Mouse (Mus musculus) heart, embryonic 14.5 days (tissue): ENCODE measurements around the gene Col26a1. TPM values are rescaled to one million over a fixed set of nuclear protein-coding genes. Genes with fewer than 3 reads are reported as not detected.
"Not testable (repeated sequence)": the region's sequence is repeated elsewhere in the genome, so short reads cannot be mapped to it uniquely, and the experiment has no call there.

Experiments used
- ATAC-seq: fragments of 200-750 bp; cut with Nextera tagmentation; 2 replicates; pipeline ENCODE4 v1.8.0; 2017; ENCODE audit warnings: low read depth, moderate TSS enrichment; ENCODE audit not compliant: insufficient number of reproducible peaks, insufficient read depth, low FRiP score
- H3K27ac ChIP-seq, 2 experiments: fragments of 200-500 bp in 1 of 2; fragments of 300-500 bp in 1 of 2; sonication (generic) in 1 of 2; replicated peaks in 1 of 2; 2 replicates each; pipeline ENCODE4 v1.5.1; 2012 to 2014; ENCODE audit warnings: low read depth in 2 of 2, low read length in 2 of 2, control low read depth in 1 of 2, mild to moderate bottlenecking in 1 of 2, mixed read lengths in 1 of 2; ENCODE audit not compliant: control insufficient read depth in 1 of 2, insufficient read depth in 1 of 2
- H3K27me3 ChIP-seq: fragments of 300-500 bp; sonication (generic); 2 replicates; pipeline ENCODE4 v1.6.1; 2014; ENCODE audit warnings: mild to moderate bottlenecking, low read length, control low read depth; ENCODE audit not compliant: control insufficient read depth, insufficient read depth
- H3K36me3 ChIP-seq: fragments of 300-500 bp; sonication (generic); 2 replicates; pipeline ENCODE4 v1.6.1; 2014; ENCODE audit warnings: mild to moderate bottlenecking, control low read depth, low read length, mixed read lengths; ENCODE audit not compliant: control insufficient read depth, insufficient read depth
- H3K4me1 ChIP-seq, 2 experiments: fragments of 200-500 bp in 1 of 2; fragments of 300-500 bp in 1 of 2; sonication (generic) in 1 of 2; 2 replicates each; pipeline ENCODE4 v1.6.1; 2012 to 2014; ENCODE audit warnings: low read length in 2 of 2, control low read depth in 1 of 2, mixed read lengths in 1 of 2; ENCODE audit not compliant: control insufficient read depth in 2 of 2, insufficient read depth in 2 of 2
- H3K4me2 ChIP-seq: fragments of 300-500 bp; sonication (generic); 2 replicates; pipeline ENCODE4 v1.6.1; 2014; ENCODE audit warnings: mild to moderate bottlenecking, low read length
- H3K4me3 ChIP-seq, 2 experiments: fragments of 200-500 bp in 1 of 2; fragments of 300-500 bp in 1 of 2; sonication (generic) in 1 of 2; 2 replicates each; pipeline ENCODE4 v1.5.1; 2012 to 2014; ENCODE audit warnings: low read length in 2 of 2, mild to moderate bottlenecking in 2 of 2, control low read depth in 1 of 2, low read depth in 1 of 2, moderate library complexity in 1 of 2; ENCODE audit not compliant: control insufficient read depth in 1 of 2, insufficient read depth in 1 of 2
- H3K9ac ChIP-seq: fragments of 300-500 bp; sonication (generic); 2 replicates; pipeline ENCODE4 v1.6.1; 2014; ENCODE audit warnings: mild to moderate bottlenecking, low read length
- H3K9me3 ChIP-seq: fragments of 300-500 bp; sonication (generic); 2 replicates; pipeline ENCODE4 v1.6.1; 2016; ENCODE audit warnings: low read length, control low read depth; ENCODE audit not compliant: control insufficient read depth
- WGBS: fragments of 180-500 bp; shearing (Covaris S2); extraction: QIAGEN DNeasy Blood & Tissue Kit; methylation state at CpG from one replicate; pipeline ENCODE4 v1.1.7; 2014; 5-methylcytosine and 5-hydroxymethylcytosine counted together
- polyA plus RNA-seq: library from polyadenylated mRNA; unstranded; fragments of >200 nt; fragmentation: Nextera tagmentation; extraction: Ambion mirVana; gene quantifications from 2 replicates; pipeline ENCODE4 v1.2.1, GENCODE M21; 2014

The Col26a1 gene
- polyA plus RNA-seq, 1 experiment from 2014 or later = 14.2 TPM

GRCm38 (mm10) chr5:136760345-136760744 is 122.7 kb downstream of the Col26a1 start:
- no peak overlapping the region for H3K4me3 ChIP-seq
- WGBS = 54% methylated on average over 6 of the region's 6 CpGs
- no peak overlapping the region for H3K4me2 ChIP-seq
- peaks cover 2 to 9% of the 10 kb centered on the region in 2 experiments; a peak in 3 of 4 replicates for H3K4me1 ChIP-seq
- no peaks in the 10 kb centered on the region for H3K27me3 ChIP-seq
- H3K9ac ChIP-seq = no peak overlapping the region
- no peaks in the 10 kb centered on the region for H3K9me3 ChIP-seq
- no peak overlapping the region for H3K27ac ChIP-seq
- no peak for ATAC-seq
- no peaks in the 10 kb centered on the region for H3K36me3 ChIP-seq

GRCm38 (mm10) chr5:136759781-136760180 is 123.2 kb downstream of the Col26a1 start:
- WGBS = 49% methylated on average over 6 of the region's 6 CpGs
- ATAC-seq = no peak

GRCm38 (mm10) chr5:136755696-136756095 is 127.3 kb downstream of the Col26a1 start:
- Histone ChIP-seq H3K9me3 (no peaks in the 10 kb centered on the region; the same call in 1 of the 2 replicates), H3K36me3 (no peaks in the 10 kb centered on the region), H3K4me2 (no peak overlapping the region), H3K27me3 (no peaks in the 10 kb centered on the region), H3K9ac (no peak overlapping the region), H3K27ac (no peak overlapping the region), H3K4me3 (no peak overlapping the region), H3K4me1 (no peaks in the 10 kb centered on the region; a peak in 1 of 4 replicates)
- WGBS = 4% methylated on average over 3 of the region's 3 CpGs
- no peak for ATAC-seq

More at GRCm38 (mm10) chr5:136759781-136760180, 123.2 kb downstream of the Col26a1 start:
- Histone ChIP-seq H3K4me2 (no peak overlapping the region), H3K4me3 (no peak overlapping the region), H3K9ac (no peak overlapping the region), H3K27me3 (no peaks in the 10 kb centered on the region), H3K9me3 (no peaks in the 10 kb centered on the region), H3K4me1 (peaks cover 2 to 7% of the 10 kb centered on the region in 2 experiments; a peak in 3 of 4 replicates), H3K36me3 (no peaks in the 10 kb centered on the region), H3K27ac (no peak overlapping the region)

- ATAC-seq = no peak
- Histone ChIP-seq H3K4me2 (no peak overlapping the region), H3K9ac (no peak overlapping the region), H3K9me3 (peaks cover 12% of the 10 kb centered on the region), H3K4me1 (no peaks in the 10 kb centered on the region; a peak in 1 of 4 replicates), H3K27me3 (no peaks in the 10 kb centered on the region), H3K27ac (no peak overlapping the region), H3K4me3 (no peak overlapping the region), H3K36me3 (no peaks in the 10 kb centered on the region)
- WGBS = 56% methylated on average over 14 of the region's 14 CpGs
Observed at GRCm38 (mm10) chr5:136754053-136754591, 128.9 kb downstream of the Col26a1 start.

- not testable (repeated sequence) for H3K9ac ChIP-seq, ATAC-seq, H3K4me1 ChIP-seq, H3K27me3 ChIP-seq, H3K4me2 ChIP-seq, H3K4me3 ChIP-seq, H3K27ac ChIP-seq, H3K36me3 ChIP-seq
- peaks cover 22% of the 10 kb centered on the region for H3K9me3 ChIP-seq
- 58% methylated on average over 7 of the region's 7 CpGs for WGBS
Observed at GRCm38 (mm10) chr5:136753176-136753575, 129.8 kb downstream of the Col26a1 start.

GRCm38 (mm10) chr5:136752104-136752503 is 130.9 kb downstream of the Col26a1 start:
- Histone ChIP-seq H3K4me3 (no peak overlapping the region), H3K9ac (no peak overlapping the region), H3K27me3 (no peaks in the 10 kb centered on the region), H3K9me3 (peaks cover 33% of the 10 kb centered on the region), H3K36me3 (0 out of 2 replicates have a peak, but pooled peaks cover 8% of the 10 kb centered on the region), H3K27ac (no peak overlapping the region), H3K4me1 (no peaks in the 10 kb centered on the region; a peak in 1 of 4 replicates), H3K4me2 (no peak overlapping the region)
- WGBS = 96% methylated on average over 19 of the region's 19 CpGs
- ATAC-seq = no peak

- H3K4me1 ChIP-seq = no peaks in the 10 kb centered on the region
- peaks cover 50% of the 10 kb centered on the region for H3K9me3 ChIP-seq
- no peak overlapping the region for H3K4me2 ChIP-seq
- no peak overlapping the region for H3K27ac ChIP-seq
- WGBS = 72% methylated on average over 9 of the region's 9 CpGs
- 0 out of 2 replicates have a peak, but pooled peaks cover 8% of the 10 kb centered on the region for H3K36me3 ChIP-seq
- no peak overlapping the region for H3K9ac ChIP-seq
- ATAC-seq = no peak
- no peaks in the 10 kb centered on the region for H3K27me3 ChIP-seq
- H3K4me3 ChIP-seq = no peak overlapping the region
Observed at GRCm38 (mm10) chr5:136746596-136746995, 136.4 kb downstream of the Col26a1 start.

GRCm38 (mm10) chr5:136738918-136739317 is 144.1 kb downstream of the Col26a1 start:
- H3K9ac ChIP-seq = no peak overlapping the region
- no peak overlapping the region for H3K4me2 ChIP-seq
- H3K4me3 ChIP-seq = no peak overlapping the region
- no peaks in the 10 kb centered on the region for H3K36me3 ChIP-seq
- H3K27me3 ChIP-seq = no peaks in the 10 kb centered on the region
- no peak for ATAC-seq
- H3K4me1 ChIP-seq = no peaks in the 10 kb centered on the region
- no peak overlapping the region for H3K27ac ChIP-seq
- H3K9me3 ChIP-seq = no peaks in the 10 kb centered on the region
- WGBS = 58% methylated on average over 6 of the region's 6 CpGs
